Mouse (Mus musculus) thymus, adult 2 months (tissue): Measurements from ENCODE around the gene Epb41. TPM values are rescaled to one million over a fixed set of nuclear protein-coding genes. Genes with fewer than 3 reads are reported as not detected.

ENCODE experiments used
- DNase-seq: peaks from one replicate; pipeline ENCODE4 v3.0.0; 2021
- H3K27ac ChIP-seq: fragments of 200-500 bp; 2 replicates; pipeline ENCODE4 v1.5.1; 2012; ENCODE audit warnings: low read length, control low read depth; ENCODE audit not compliant: control insufficient read depth, insufficient read depth
- H3K27me3 ChIP-seq: fragments of 200-500 bp; 2 replicates; pipeline ENCODE4 v1.6.1; 2012; ENCODE audit warnings: mild to moderate bottlenecking, low read length, moderate library complexity, mixed read lengths; ENCODE audit not compliant: control insufficient read depth, insufficient read depth
- H3K36me3 ChIP-seq: fragments of 200-500 bp; 2 replicates; pipeline ENCODE4 v1.6.1; 2012; ENCODE audit warnings: mild to moderate bottlenecking, low read length, moderate library complexity; ENCODE audit not compliant: control insufficient read depth, insufficient read depth
- H3K4me1 ChIP-seq: fragments of 200-500 bp; replicated peaks from 2 replicates; pipeline ENCODE4 v1.6.1; 2012; ENCODE audit warnings: low read length; ENCODE audit not compliant: control insufficient read depth, insufficient read depth
- H3K4me3 ChIP-seq: fragments of 200-500 bp; 2 replicates; pipeline ENCODE4 v1.5.1; 2012; ENCODE audit warnings: mild to moderate bottlenecking, low read length, control low read depth, moderate library complexity; ENCODE audit not compliant: control insufficient read depth, insufficient read depth
- CTCF ChIP-seq: fragments of 200-500 bp; IDR thresholded peaks from 2 replicates; pipeline ENCODE4 v1.5.1; 2012; ENCODE audit warnings: mild to moderate bottlenecking, control low read depth, low read length, moderate library complexity, borderline replicate concordance; ENCODE audit not compliant: control insufficient read depth, poor library complexity, insufficient read depth; ENCODE audit errors: extremely low read depth
- POLR2A ChIP-seq: fragments of 200-500 bp; IDR thresholded peaks from 2 replicates; pipeline ENCODE4 v1.6.1; 2012; ENCODE audit warnings: mild to moderate bottlenecking, low read length, control low read depth, moderate library complexity; ENCODE audit not compliant: control insufficient read depth, poor library complexity, insufficient read depth; ENCODE audit errors: extremely low read depth
- WGBS: fragments of 180-500 bp; shearing (Covaris S2); methylation state at CpG from one replicate; pipeline ENCODE4 v1.1.7; 2018; 5-methylcytosine and 5-hydroxymethylcytosine counted together
- polyA plus RNA-seq: library from polyadenylated mRNA; depleted of rRNA; stranded (reverse); fragments of >200 nt; gene quantifications from 2 replicates; pipeline ENCODE4 v1.2.3, GENCODE M21; 2012

Gene Epb41
- polyA plus RNA-seq, 1 experiment = 103 TPM

GRCm38 (mm10) chr4:131997476-131997875 is 77.6 kb downstream of the Epb41 start:
- no peak for TF ChIP-seq POLR2A
- no peak for TF ChIP-seq CTCF
- H3K4me1 ChIP-seq = no peaks in the 10 kb centered on the region
- no peak overlapping the region for H3K27ac ChIP-seq
- 93% methylated on average over 5 of the region's 5 CpGs for WGBS
- no peak overlapping the region for H3K4me3 ChIP-seq
- no peaks in the 10 kb centered on the region for H3K27me3 ChIP-seq
- peaks cover 45% of the 10 kb centered on the region for H3K36me3 ChIP-seq
- DNase-seq = no peak

GRCm38 (mm10) chr4:131996985-131997384 is 78.1 kb downstream of the Epb41 start:
- H3K27me3 ChIP-seq = no peaks in the 10 kb centered on the region
- peaks cover 44% of the 10 kb centered on the region for H3K36me3 ChIP-seq
- WGBS = 89% methylated on average over 5 of the region's 5 CpGs
- TF ChIP-seq POLR2A (no peak), CTCF (no peak)
- H3K4me1 ChIP-seq = no peaks in the 10 kb centered on the region
- no peak overlapping the region for H3K4me3 ChIP-seq
- no peak for DNase-seq
- H3K27ac ChIP-seq = no peak overlapping the region

GRCm38 (mm10) chr4:131993792-131994191 is 81.3 kb downstream of the Epb41 start:
- Histone ChIP-seq H3K27me3 (no peaks in the 10 kb centered on the region), H3K4me3 (no peak overlapping the region), H3K36me3 (peaks cover 48% of the 10 kb centered on the region), H3K27ac (no peak overlapping the region), H3K4me1 (no peaks in the 10 kb centered on the region)
- TF ChIP-seq CTCF (no peak), POLR2A (no peak)
- WGBS = 98% methylated on average over 3 of the region's 3 CpGs
- DNase-seq = no peak

GRCm38 (mm10) chr4:131982881-131983538 is 92.1 kb downstream of the Epb41 start:
- no peaks in the 10 kb centered on the region for H3K4me1 ChIP-seq
- no peak for TF ChIP-seq POLR2A
- TF ChIP-seq CTCF = no peak
- DNase-seq = no peak
- 94% methylated on average over 4 of the region's 4 CpGs for WGBS
- H3K4me3 ChIP-seq = no peak overlapping the region
- no peak overlapping the region for H3K27ac ChIP-seq
- H3K36me3 ChIP-seq = peaks cover 38% of the 10 kb centered on the region
- no peaks in the 10 kb centered on the region for H3K27me3 ChIP-seq

- TF ChIP-seq POLR2A (no peak), CTCF (no peak)
- Histone ChIP-seq H3K4me1 (no peaks in the 10 kb centered on the region), H3K4me3 (no peak overlapping the region), H3K27me3 (no peaks in the 10 kb centered on the region), H3K27ac (no peak overlapping the region), H3K36me3 (peaks cover 30% of the 10 kb centered on the region)
- no peak for DNase-seq
These were observed 93.4 kb downstream of the Epb41 start for GRCm38 (mm10) chr4:131981755-131982154.

- TF ChIP-seq POLR2A = no peak
- TF ChIP-seq CTCF = peak; percentile 69; the same call in 1 of the 2 replicates
- DNase-seq = peak; percentile 73
- Histone ChIP-seq H3K27me3 (no peaks in the 10 kb centered on the region), H3K36me3 (peaks cover 59% of the 10 kb centered on the region), H3K4me3 (no peak overlapping the region), H3K4me1 (no peaks in the 10 kb centered on the region), H3K27ac (no peak overlapping the region)
- WGBS = 28% methylated on average over 4 of the region's 4 CpGs
These were observed 97.9 kb downstream of the Epb41 start for GRCm38 (mm10) chr4:131977201-131977600.
